Mouse (Mus musculus): ENCODE measurements at regions not wholly inside any gene's neighbourhood (a gene's known extent, or its start where the extent isn't known, plus 50 kb on each side); places are given as distances from the start of the nearest gene placed in this dataset.

DNA sequence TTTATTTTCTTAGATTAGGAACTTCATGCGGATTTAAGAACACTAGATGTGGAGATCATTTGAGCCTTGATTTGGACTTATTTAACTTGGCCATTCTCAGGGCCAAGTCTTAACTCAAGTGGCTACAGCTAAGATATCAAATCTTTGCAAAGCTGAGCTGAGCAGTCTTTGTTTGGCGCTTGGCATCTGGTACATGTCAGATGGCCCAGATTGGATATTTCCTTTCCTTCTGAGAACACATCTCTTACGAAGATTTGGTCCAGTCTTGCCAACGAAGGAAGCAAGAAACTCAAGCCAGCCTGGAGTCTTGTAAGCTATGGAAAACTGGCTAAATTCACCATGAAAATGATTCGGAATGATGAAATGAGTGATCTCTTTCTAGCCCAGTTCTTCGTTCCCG lies 59.1 kb upstream of the Cdc42ep3 start:
- Histone ChIP-seq H3K36me3 (ENCODE audit: control insufficient read depth, insufficient read depth, low read length) (no peaks in the 10 kb centered on the region), H3K9me3 (replicated peaks; ENCODE audit: control insufficient read depth, low read length, poor library complexity, severe bottlenecking) (no peaks in the 10 kb centered on the region), H3K27me3 (ENCODE audit: control insufficient read depth, insufficient read depth, low read depth, low read length) (no peaks in the 10 kb centered on the region), H3K4me1 (ENCODE audit: control insufficient read depth, insufficient read depth, low read length) (no peaks in the 10 kb centered on the region), H3K4me2 (ENCODE audit: low read length) (no peak overlapping the region), H3K27ac (ENCODE audit: low read length) (no peak overlapping the region), H3K9ac (ENCODE audit: low read depth, low read length) (no peak overlapping the region), H3K4me3 (ENCODE audit: low read depth, low read length) (no peak overlapping the region)
- 96% methylated on average over 7 of the region's 7 CpGs for WGBS
- ATAC-seq, result no peak

DNA sequence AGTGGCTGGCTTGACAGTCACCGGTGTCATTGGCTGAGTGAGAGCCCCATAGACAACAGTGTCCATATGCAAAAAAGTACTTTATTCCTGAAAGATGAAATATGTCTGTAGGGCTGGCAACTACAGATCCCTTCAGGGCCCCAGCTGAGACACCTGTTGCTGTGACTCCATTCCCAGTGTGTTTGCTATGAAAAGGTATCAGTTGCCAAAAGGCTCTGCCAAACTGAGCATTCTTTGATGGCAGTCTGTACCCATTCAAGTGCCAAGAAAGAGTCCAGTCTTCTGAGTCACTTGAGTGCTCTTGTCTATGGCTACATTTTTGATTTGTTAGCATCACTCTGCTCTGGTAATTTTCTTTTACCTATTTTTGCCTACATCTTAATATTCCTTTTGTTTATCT lies 63.1 kb upstream of the Cdc42ep3 start:
- ATAC-seq, result no peak
- H3K27ac ChIP-seq (ENCODE audit: low read length), result no peak overlapping the region
- H3K36me3 ChIP-seq (ENCODE audit: control insufficient read depth, insufficient read depth, low read length), result no peaks in the 10 kb centered on the region
- no peak overlapping the region for H3K9ac ChIP-seq (ENCODE audit: low read depth, low read length)
- WGBS, result 95% methylated on average over 1 of the region's 1 CpGs
- no peaks in the 10 kb centered on the region for H3K27me3 ChIP-seq (ENCODE audit: control insufficient read depth, insufficient read depth, low read depth, low read length)
- H3K4me2 ChIP-seq (ENCODE audit: low read length), result no peak overlapping the region
- H3K9me3 ChIP-seq (replicated peaks; ENCODE audit: control insufficient read depth, low read length, poor library complexity, severe bottlenecking), result no peaks in the 10 kb centered on the region
- H3K4me3 ChIP-seq (ENCODE audit: low read depth, low read length), result no peak overlapping the region
- no peaks in the 10 kb centered on the region for H3K4me1 ChIP-seq (ENCODE audit: control insufficient read depth, insufficient read depth, low read length)

DNA sequence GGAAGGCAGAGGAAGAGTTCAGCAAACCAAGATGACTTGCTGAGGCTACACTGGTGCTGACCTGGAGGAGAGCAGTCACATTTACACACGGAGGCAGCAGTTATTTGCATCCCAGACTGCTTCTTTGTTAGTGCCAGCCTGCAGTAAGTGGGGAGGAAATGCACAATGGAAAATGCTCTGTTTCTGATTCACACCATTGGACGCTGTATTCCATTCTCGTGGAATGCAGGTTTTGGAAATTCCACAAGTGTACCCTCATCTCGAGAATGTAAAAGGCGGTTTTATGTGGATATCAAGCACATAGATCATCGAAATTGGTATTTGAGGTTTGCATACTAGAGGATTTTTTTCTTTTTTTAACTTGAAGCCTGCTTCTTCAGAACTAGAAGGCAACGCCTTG lies 66.7 kb upstream of the Cdc42ep3 start:
- Histone ChIP-seq H3K9ac (ENCODE audit: low read depth, low read length) (no peak overlapping the region), H3K36me3 (ENCODE audit: control insufficient read depth, insufficient read depth, low read length) (no peaks in the 10 kb centered on the region), H3K4me1 (ENCODE audit: control insufficient read depth, insufficient read depth, low read length) (no peaks in the 10 kb centered on the region), H3K27me3 (ENCODE audit: control insufficient read depth, insufficient read depth, low read depth, low read length) (no peaks in the 10 kb centered on the region), H3K27ac (ENCODE audit: low read length) (no peak overlapping the region), H3K9me3 (replicated peaks; ENCODE audit: control insufficient read depth, low read length, poor library complexity, severe bottlenecking) (no peaks in the 10 kb centered on the region), H3K4me3 (ENCODE audit: low read depth, low read length) (no peak overlapping the region), H3K4me2 (ENCODE audit: low read length) (no peak overlapping the region)
- ATAC-seq, result no peak
- WGBS, result 71% methylated on average over 7 of the region's 7 CpGs

DNA sequence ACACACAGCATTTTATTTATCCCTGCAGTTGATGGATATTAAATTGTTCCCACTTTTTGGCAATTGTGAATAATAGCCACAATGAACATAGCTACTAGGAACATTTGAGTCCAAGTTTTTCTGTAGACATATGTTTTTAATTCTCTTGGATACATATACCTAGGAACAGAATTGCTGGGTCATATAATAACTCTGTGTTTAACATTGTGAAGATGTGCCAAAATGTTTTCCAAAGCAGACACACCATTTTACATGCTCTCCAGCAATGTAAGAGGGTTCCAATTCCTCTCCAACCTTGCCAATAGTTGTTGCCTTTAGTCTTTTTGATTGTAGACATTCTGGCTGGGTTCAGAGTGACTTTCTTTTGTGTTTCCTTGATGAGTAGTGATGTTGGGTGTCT lies 84.3 kb upstream of the Cdc42ep3 start:
- H3K9me3 ChIP-seq (replicated peaks; ENCODE audit: control insufficient read depth, low read length, poor library complexity, severe bottlenecking), result no peaks in the 10 kb centered on the region

DNA sequence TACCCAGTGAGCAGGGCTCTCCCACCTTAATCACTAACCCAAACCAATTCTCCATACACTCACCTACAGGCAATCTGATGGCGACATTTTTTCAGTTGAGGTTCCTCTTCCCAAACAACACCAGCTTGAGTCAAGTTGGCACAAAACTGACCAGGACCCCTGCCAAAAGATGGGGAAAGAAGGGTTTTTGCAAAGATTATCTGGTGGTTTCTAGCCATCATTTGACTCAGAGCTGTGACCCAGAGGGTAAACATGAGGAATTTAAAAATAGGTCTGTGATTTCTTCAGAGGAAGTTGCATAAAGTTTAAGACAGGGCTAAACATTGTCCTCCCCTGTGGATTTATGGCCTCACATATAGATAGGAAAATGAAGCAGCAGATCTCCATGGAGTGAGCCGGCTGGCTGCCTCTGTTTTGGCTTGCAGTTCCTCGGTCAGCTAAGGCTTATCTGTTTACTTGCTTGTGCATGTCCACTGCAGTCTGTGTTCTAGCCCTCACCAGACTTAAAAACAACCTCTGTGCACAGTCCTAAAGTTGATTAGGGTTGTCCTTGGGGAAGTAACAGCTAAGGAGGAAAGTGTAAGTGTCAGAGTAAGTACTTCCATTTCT lies 87.7 kb upstream of the Cdc42ep3 start:
- H3K27ac ChIP-seq (ENCODE audit: low read length), result no peak overlapping the region
- H3K4me2 ChIP-seq (ENCODE audit: low read length), result no peak overlapping the region
- H3K9me3 ChIP-seq (replicated peaks; ENCODE audit: control insufficient read depth, low read length, poor library complexity, severe bottlenecking), result no peaks in the 10 kb centered on the region
- H3K36me3 ChIP-seq (ENCODE audit: control insufficient read depth, insufficient read depth, low read length), result no peaks in the 10 kb centered on the region
- ATAC-seq, result no peak
- no peaks in the 10 kb centered on the region for H3K27me3 ChIP-seq (ENCODE audit: control insufficient read depth, insufficient read depth, low read depth, low read length)
- H3K9ac ChIP-seq (ENCODE audit: low read depth, low read length), result no peak overlapping the region
- H3K4me1 ChIP-seq (ENCODE audit: control insufficient read depth, insufficient read depth, low read length), result no peaks in the 10 kb centered on the region
- H3K4me3 ChIP-seq (ENCODE audit: low read depth, low read length), result no peak overlapping the region
- 93% methylated on average over 3 of the region's 3 CpGs for WGBS

More for the DNA sequence above, 84.3 kb upstream of the Cdc42ep3 start:
- Histone ChIP-seq H3K4me2 (ENCODE audit: low read length) (no peak overlapping the region), H3K4me1 (ENCODE audit: control insufficient read depth, insufficient read depth, low read length) (no peaks in the 10 kb centered on the region), H3K4me3 (ENCODE audit: low read depth, low read length) (no peak overlapping the region), H3K27ac (ENCODE audit: low read length) (no peak overlapping the region), H3K9ac (ENCODE audit: low read depth, low read length) (no peak overlapping the region), H3K36me3 (ENCODE audit: control insufficient read depth, insufficient read depth, low read length) (no peaks in the 10 kb centered on the region), H3K27me3 (ENCODE audit: control insufficient read depth, insufficient read depth, low read depth, low read length) (no peaks in the 10 kb centered on the region)
- no peak for ATAC-seq

DNA sequence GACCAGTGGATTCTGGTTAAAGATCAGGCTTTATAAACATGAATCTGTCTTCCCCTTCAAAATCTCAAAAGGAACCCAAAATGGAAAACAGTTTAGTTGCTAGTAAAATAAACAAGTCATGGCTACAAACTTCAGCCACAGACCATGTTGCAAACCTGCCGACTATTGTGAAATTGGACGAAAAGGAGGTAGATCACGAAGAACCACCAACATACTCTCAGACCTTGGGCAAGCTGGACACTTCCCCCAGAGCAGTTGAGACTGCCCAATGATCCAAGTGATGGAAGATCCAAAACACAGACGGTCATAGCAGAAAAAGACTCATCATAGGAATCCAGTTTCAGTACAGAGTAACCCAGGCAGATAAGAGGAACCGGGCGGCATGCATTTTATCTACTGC lies 92.3 kb upstream of the Cdc42ep3 start:
- no peaks in the 10 kb centered on the region for H3K36me3 ChIP-seq (ENCODE audit: control insufficient read depth, insufficient read depth, low read length)
- no peak overlapping the region for H3K27ac ChIP-seq (ENCODE audit: low read length)
- H3K9me3 ChIP-seq (replicated peaks; ENCODE audit: control insufficient read depth, low read length, poor library complexity, severe bottlenecking), result no peaks in the 10 kb centered on the region
- H3K4me3 ChIP-seq (ENCODE audit: low read depth, low read length), result no peak overlapping the region
- H3K9ac ChIP-seq (ENCODE audit: low read depth, low read length), result no peak overlapping the region
- ATAC-seq, result no peak
- no peak overlapping the region for H3K4me2 ChIP-seq (ENCODE audit: low read length)
- no peaks in the 10 kb centered on the region for H3K27me3 ChIP-seq (ENCODE audit: control insufficient read depth, insufficient read depth, low read depth, low read length)
- no peaks in the 10 kb centered on the region for H3K4me1 ChIP-seq (ENCODE audit: control insufficient read depth, insufficient read depth, low read length)
- WGBS, result 94% methylated on average over 6 of the region's 6 CpGs

DNA sequence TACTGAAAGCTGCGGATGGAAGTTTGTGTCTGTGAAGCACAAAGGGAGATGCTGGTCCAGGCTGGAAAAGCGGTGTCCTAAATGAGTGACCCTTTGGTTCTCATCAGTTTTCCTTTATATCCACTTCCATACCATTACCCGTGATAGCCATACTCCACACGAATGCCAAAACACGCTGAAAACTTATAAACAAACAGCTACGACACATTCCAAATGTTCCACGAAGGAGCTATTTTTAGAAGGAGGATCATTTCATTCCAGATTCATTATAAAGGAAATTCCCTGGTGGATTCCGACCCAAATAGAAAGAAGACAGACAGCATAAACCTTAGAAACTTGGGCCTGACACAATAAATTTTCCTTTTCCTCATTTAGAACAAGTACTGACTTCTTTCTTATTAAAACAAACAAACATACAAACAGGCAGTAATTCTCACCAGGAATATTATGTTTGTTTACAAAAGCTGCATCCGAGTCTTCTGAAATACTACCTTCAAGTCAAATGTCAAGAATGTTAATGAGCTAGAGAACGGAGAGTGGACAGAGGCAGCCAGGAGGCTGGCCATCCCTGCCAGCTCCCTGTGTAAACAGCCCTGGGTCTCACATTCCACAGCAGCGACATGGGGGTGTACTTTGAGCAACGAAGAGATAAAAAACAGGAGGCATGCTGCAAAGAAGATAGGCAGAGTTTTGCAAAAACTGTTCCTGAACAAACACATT lies 96.4 kb upstream of the Cdc42ep3 start:
- Histone ChIP-seq H3K4me2 (ENCODE audit: low read length) (no peak overlapping the region), H3K36me3 (ENCODE audit: control insufficient read depth, insufficient read depth, low read length) (no peaks in the 10 kb centered on the region), H3K27me3 (ENCODE audit: control insufficient read depth, insufficient read depth, low read depth, low read length) (no peaks in the 10 kb centered on the region), H3K27ac (ENCODE audit: low read length) (no peak overlapping the region), H3K9me3 (replicated peaks; ENCODE audit: control insufficient read depth, low read length, poor library complexity, severe bottlenecking) (no peaks in the 10 kb centered on the region), H3K4me3 (ENCODE audit: low read depth, low read length) (no peak overlapping the region), H3K9ac (ENCODE audit: low read depth, low read length) (no peak overlapping the region), H3K4me1 (ENCODE audit: control insufficient read depth, insufficient read depth, low read length) (no peaks in the 10 kb centered on the region)
- 47% methylated on average over 12 of the region's 12 CpGs for WGBS
- ATAC-seq, result no peak

DNA sequence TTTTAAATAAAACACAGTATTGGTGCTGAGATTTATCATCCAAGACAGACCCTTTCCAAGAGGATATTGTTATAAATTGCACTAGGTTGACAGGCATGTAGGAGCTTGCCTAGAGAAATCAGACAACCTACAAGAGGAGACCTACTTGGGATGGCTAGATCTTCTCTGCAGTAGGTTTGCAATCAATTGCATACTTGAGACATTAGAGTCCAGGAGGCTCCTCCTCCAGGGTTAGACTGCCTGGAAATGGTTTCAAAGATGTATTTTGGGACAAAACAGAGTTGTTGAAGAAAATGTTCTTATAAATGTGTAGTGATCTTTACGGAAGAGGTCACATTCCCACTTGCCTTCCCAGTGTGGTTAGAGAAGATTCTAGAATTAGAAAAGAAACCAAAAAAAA lies 98.9 kb upstream of the Cdc42ep3 start:
- Histone ChIP-seq H3K4me1 (ENCODE audit: control insufficient read depth, insufficient read depth, low read length) (no peaks in the 10 kb centered on the region), H3K4me2 (ENCODE audit: low read length) (no peak overlapping the region), H3K27ac (ENCODE audit: low read length) (no peak overlapping the region), H3K4me3 (ENCODE audit: low read depth, low read length) (no peak overlapping the region), H3K9me3 (replicated peaks; ENCODE audit: control insufficient read depth, low read length, poor library complexity, severe bottlenecking) (no peaks in the 10 kb centered on the region), H3K36me3 (ENCODE audit: control insufficient read depth, insufficient read depth, low read length) (no peaks in the 10 kb centered on the region), H3K9ac (ENCODE audit: low read depth, low read length) (no peak overlapping the region), H3K27me3 (ENCODE audit: control insufficient read depth, insufficient read depth, low read depth, low read length) (no peaks in the 10 kb centered on the region)
- no peak for ATAC-seq
- 93% methylated on average over 1 of the region's 1 CpGs for WGBS

DNA sequence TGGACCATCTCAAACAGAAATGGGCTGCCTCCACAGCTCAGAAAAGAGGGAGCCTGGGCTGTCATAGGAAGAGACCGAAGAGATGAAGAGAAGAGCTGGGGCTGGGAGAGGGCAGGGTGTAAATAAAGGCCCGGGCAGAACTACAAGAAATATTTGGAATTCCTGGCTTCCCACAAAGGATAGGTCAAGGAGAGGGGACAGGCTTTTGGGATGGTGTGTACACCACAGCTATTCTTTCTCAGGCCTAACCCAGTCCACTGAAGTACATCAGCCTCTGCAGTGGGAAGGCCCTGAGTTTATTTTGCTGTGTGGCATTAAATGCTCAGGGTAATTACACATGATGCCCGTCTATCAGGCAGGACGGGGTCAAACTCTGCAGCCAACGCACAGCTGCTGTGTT lies 99.6 kb upstream of the Cdc42ep3 start:
- Histone ChIP-seq H3K36me3 (ENCODE audit: control insufficient read depth, insufficient read depth, low read length) (no peaks in the 10 kb centered on the region), H3K4me1 (ENCODE audit: control insufficient read depth, insufficient read depth, low read length) (no peaks in the 10 kb centered on the region), H3K27ac (ENCODE audit: low read length) (no peak overlapping the region), H3K9me3 (replicated peaks; ENCODE audit: control insufficient read depth, low read length, poor library complexity, severe bottlenecking) (no peaks in the 10 kb centered on the region), H3K27me3 (ENCODE audit: control insufficient read depth, insufficient read depth, low read depth, low read length) (no peaks in the 10 kb centered on the region), H3K4me3 (ENCODE audit: low read depth, low read length) (no peak overlapping the region), H3K4me2 (ENCODE audit: low read length) (no peak overlapping the region), H3K9ac (ENCODE audit: low read depth, low read length) (no peak overlapping the region)
- WGBS, result 39% methylated on average over 5 of the region's 5 CpGs
- no peak for ATAC-seq
